Mouse (Mus musculus): ENCODE measurements around the gene Frg2f1. TPM values are rescaled to one million over a fixed set of nuclear protein-coding genes. Genes with fewer than 3 reads are reported as not detected.

The Frg2f1 gene
- polyA plus RNA-seq (2016; fragmentation: Nextera tagmentation; extraction: Ambion mirVana), result 2.7 and 2.8 TPM in 2 replicates

GRCm38 (mm10) chr4:119539031-119539824, at the start of gene Frg2f1:
Frg2f1 (minus strand) TSS chr4:119539529.
- Histone ChIP-seq H3K27me3 (ENCODE audit: low read depth, poor library complexity, severe bottlenecking) (no peaks in the 10 kb centered on the region), H3K27ac (replicated peaks) (peak within 1 kb of the TSS; percentile 99), H3K9me3 (replicated peaks) (no peaks in the 10 kb centered on the region), H3K36me3 (no peaks in the 10 kb centered on the region), H3K4me3 (peak within 1 kb of the TSS; percentile 97), H3K4me1 (peaks cover 19% of the 10 kb centered on the region)
- WGBS, result under 1% methylated on average over 83 of the region's 85 CpGs
- DNase-seq (ENCODE audit: low spot score), result peak; percentile 95

GRCm38 (mm10) chr4:119588037-119588436, 48.7 kb upstream of the Frg2f1 start:
- WGBS, result 95% methylated on average over 2 of the region's 2 CpGs
- peaks cover 6% of the 10 kb centered on the region for H3K4me1 ChIP-seq
- no peak for DNase-seq (ENCODE audit: low spot score)

GRCm38 (mm10) chr4:119575459-119575858, 36.1 kb upstream of the Frg2f1 start:
- Histone ChIP-seq H3K4me3 (no peak overlapping the region), H3K36me3 (peaks cover 49% of the 10 kb centered on the region), H3K9me3 (replicated peaks) (no peaks in the 10 kb centered on the region), H3K27me3 (ENCODE audit: low read depth, poor library complexity, severe bottlenecking) (no peaks in the 10 kb centered on the region), H3K4me1 (no peaks in the 10 kb centered on the region), H3K27ac (replicated peaks) (no peak overlapping the region)
- DNase-seq (ENCODE audit: low spot score), result no peak
- 96% methylated on average over 3 of the region's 3 CpGs for WGBS

More at GRCm38 (mm10) chr4:119588037-119588436, 48.7 kb upstream of the Frg2f1 start:
- Histone ChIP-seq H3K9me3 (replicated peaks) (no peaks in the 10 kb centered on the region), H3K27me3 (ENCODE audit: low read depth, poor library complexity, severe bottlenecking) (no peaks in the 10 kb centered on the region), H3K4me3 (no peak overlapping the region), H3K27ac (replicated peaks) (no peak overlapping the region), H3K36me3 (peaks cover 29% of the 10 kb centered on the region)

- no peak for DNase-seq (ENCODE audit: low spot score)
- 91% methylated on average over 2 of the region's 2 CpGs for WGBS
These were observed 35.2 kb upstream of the Frg2f1 start for GRCm38 (mm10) chr4:119574504-119574903.

GRCm38 (mm10) chr4:119572682-119573081, 33.4 kb upstream of the Frg2f1 start:
- DNase-seq (ENCODE audit: low spot score), result no peak
- peaks cover 38% of the 10 kb centered on the region for H3K36me3 ChIP-seq
- H3K27ac ChIP-seq (replicated peaks), result no peak overlapping the region
- H3K9me3 ChIP-seq (replicated peaks), result no peaks in the 10 kb centered on the region
- H3K4me3 ChIP-seq, result no peak overlapping the region
- 90% methylated on average over 3 of the region's 3 CpGs for WGBS
- no peaks in the 10 kb centered on the region for H3K4me1 ChIP-seq
- H3K27me3 ChIP-seq (ENCODE audit: low read depth, poor library complexity, severe bottlenecking), result no peaks in the 10 kb centered on the region

More at GRCm38 (mm10) chr4:119574504-119574903, 35.2 kb upstream of the Frg2f1 start:
- Histone ChIP-seq H3K27me3 (ENCODE audit: low read depth, poor library complexity, severe bottlenecking) (no peaks in the 10 kb centered on the region), H3K4me1 (no peaks in the 10 kb centered on the region), H3K36me3 (peaks cover 49% of the 10 kb centered on the region), H3K4me3 (no peak overlapping the region), H3K9me3 (replicated peaks) (no peaks in the 10 kb centered on the region), H3K27ac (replicated peaks) (no peak overlapping the region)

GRCm38 (mm10) chr4:119566322-119566835, 27.1 kb upstream of the Frg2f1 start:
- Histone ChIP-seq H3K27ac (replicated peaks) (no peak overlapping the region), H3K36me3 (peaks cover 18% of the 10 kb centered on the region), H3K4me3 (no peak overlapping the region), H3K27me3 (ENCODE audit: low read depth, poor library complexity, severe bottlenecking) (no peaks in the 10 kb centered on the region), H3K9me3 (replicated peaks) (0 out of 2 replicates have a peak, but pooled peaks cover 4% of the 10 kb centered on the region), H3K4me1 (no peaks in the 10 kb centered on the region)
- DNase-seq (ENCODE audit: low spot score), result no peak
- WGBS, result 88% methylated on average over 4 of the region's 4 CpGs

GRCm38 (mm10) chr4:119563136-119563535, 23.8 kb upstream of the Frg2f1 start:
- H3K4me1 ChIP-seq, result no peaks in the 10 kb centered on the region
- no peaks in the 10 kb centered on the region for H3K27me3 ChIP-seq (ENCODE audit: low read depth, poor library complexity, severe bottlenecking)
- DNase-seq (ENCODE audit: low spot score), result no peak
- 0 out of 2 replicates have a peak, but pooled peaks cover 4% of the 10 kb centered on the region for H3K9me3 ChIP-seq (replicated peaks)
- no peak overlapping the region for H3K27ac ChIP-seq (replicated peaks)
- peaks cover 21% of the 10 kb centered on the region for H3K36me3 ChIP-seq
- no peak overlapping the region for H3K4me3 ChIP-seq

GRCm38 (mm10) chr4:119555466-119555865, 16.1 kb upstream of the Frg2f1 start:
- no peaks in the 10 kb centered on the region for H3K4me1 ChIP-seq
- H3K4me3 ChIP-seq, result no peak overlapping the region
- H3K36me3 ChIP-seq, result 0 out of 2 replicates have a peak, but pooled peaks cover 5% of the 10 kb centered on the region
- no peak for DNase-seq (ENCODE audit: low spot score)
- no peaks in the 10 kb centered on the region for H3K9me3 ChIP-seq (replicated peaks)
- H3K27ac ChIP-seq (replicated peaks), result no peak overlapping the region
- no peaks in the 10 kb centered on the region for H3K27me3 ChIP-seq (ENCODE audit: low read depth, poor library complexity, severe bottlenecking)
- 83% methylated on average over 2 of the region's 2 CpGs for WGBS

GRCm38 (mm10) chr4:119550864-119551263, 11.5 kb upstream of the Frg2f1 start:
- H3K4me3 ChIP-seq, result no peak overlapping the region
- WGBS, result 95% methylated on average over 1 of the region's 1 CpGs

GRCm38 (mm10) chr4:119540533-119540890, 1.2 kb upstream of the Frg2f1 start:
- Histone ChIP-seq H3K27me3 (ENCODE audit: low read depth, poor library complexity, severe bottlenecking) (no peaks in the 10 kb centered on the region), H3K27ac (replicated peaks) (peak overlapping the region; percentile 99), H3K9me3 (replicated peaks) (no peaks in the 10 kb centered on the region), H3K36me3 (no peaks in the 10 kb centered on the region), H3K4me1 (peaks cover 19% of the 10 kb centered on the region), H3K4me3 (peak overlapping the region; percentile 97)
- DNase-seq (ENCODE audit: low spot score), result no peak
- 11% methylated on average over 10 of the region's 10 CpGs for WGBS

More at GRCm38 (mm10) chr4:119550864-119551263, 11.5 kb upstream of the Frg2f1 start:
- Histone ChIP-seq H3K9me3 (replicated peaks) (no peaks in the 10 kb centered on the region), H3K4me1 (no peaks in the 10 kb centered on the region), H3K36me3 (0 out of 2 replicates have a peak, but pooled peaks cover 8% of the 10 kb centered on the region), H3K27ac (replicated peaks) (no peak overlapping the region), H3K27me3 (ENCODE audit: low read depth, poor library complexity, severe bottlenecking) (no peaks in the 10 kb centered on the region)
- DNase-seq (ENCODE audit: low spot score), result no peak

GRCm38 (mm10) chr4:119539836-119540532, 655 bp upstream of the Frg2f1 start:
- peaks cover 19% of the 10 kb centered on the region for H3K4me1 ChIP-seq
- no peaks in the 10 kb centered on the region for H3K36me3 ChIP-seq
- peak overlapping the region; percentile 99 for H3K27ac ChIP-seq (replicated peaks)
- H3K9me3 ChIP-seq (replicated peaks), result no peaks in the 10 kb centered on the region
- peak; percentile 63 for DNase-seq (ENCODE audit: low spot score)
- WGBS, result under 1% methylated on average over 74 of the region's 76 CpGs
- no peaks in the 10 kb centered on the region for H3K27me3 ChIP-seq (ENCODE audit: low read depth, poor library complexity, severe bottlenecking)
- peak overlapping the region; percentile 97 for H3K4me3 ChIP-seq

- no peak overlapping the region for H3K4me3 ChIP-seq
- 79% methylated on average over 4 of the region's 4 CpGs for WGBS
- no peaks in the 10 kb centered on the region for H3K27me3 ChIP-seq (ENCODE audit: low read depth, poor library complexity, severe bottlenecking)
- H3K36me3 ChIP-seq, result no peaks in the 10 kb centered on the region
- peaks cover 19% of the 10 kb centered on the region for H3K4me1 ChIP-seq
- no peak overlapping the region for H3K27ac ChIP-seq (replicated peaks)
- DNase-seq (ENCODE audit: low spot score), result no peak
- no peaks in the 10 kb centered on the region for H3K9me3 ChIP-seq (replicated peaks)
These were observed 1.9 kb downstream of the Frg2f1 start for GRCm38 (mm10) chr4:119537436-119537835.

All from midbrain, embryonic 10.5 days (tissue).